Mouse (Mus musculus) ES-E14 (cell line): ENCODE measurements around the gene Fen1. TPM values are rescaled to one million over a fixed set of nuclear protein-coding genes. Genes with fewer than 3 reads are reported as not detected.

Source experiments
- DNase-seq: peaks from one replicate; pipeline ENCODE4 v3.0.0-alpha.2; 2013; ENCODE audit warnings: low read depth, low spot score
- H3K27ac ChIP-seq: 2 replicates; pipeline ENCODE4 v1.5.1; 2012; ENCODE audit warnings: low read depth, mild to moderate bottlenecking, low read length, moderate library complexity, mixed read lengths; ENCODE audit not compliant: poor library complexity, insufficient read depth, severe bottlenecking
- H3K36me3 ChIP-seq: 2 replicates; pipeline ENCODE4 v1.6.1; 2012; ENCODE audit warnings: mild to moderate bottlenecking, low read length, moderate library complexity, mixed read lengths; ENCODE audit not compliant: control insufficient read depth, poor library complexity, insufficient read depth, severe bottlenecking
- H3K4me1 ChIP-seq, 2 experiments: fragments of 150-350 bp in 1 of 2; sonication (generic) in 1 of 2; 2 replicates each; pipeline ENCODE4 v1.6.1; 2012; ENCODE audit warnings: low read length in 2 of 2, mild to moderate bottlenecking in 1 of 2, mixed read lengths in 1 of 2; ENCODE audit not compliant: control insufficient read depth in 2 of 2, insufficient read depth in 2 of 2, poor library complexity in 1 of 2
- H3K4me3 ChIP-seq, 2 experiments: fragments of 150-350 bp in 1 of 2; sonication (generic) in 1 of 2; 2 replicates each; pipeline ENCODE4 v1.5.1; 2012; ENCODE audit warnings: low read length in 2 of 2, low read depth in 1 of 2, mild to moderate bottlenecking in 1 of 2, mixed read lengths in 1 of 2; ENCODE audit not compliant: insufficient read depth in 1 of 2, poor library complexity in 1 of 2, severe bottlenecking in 1 of 2
- H3K9ac ChIP-seq: 2 replicates; pipeline ENCODE4 v1.6.1; 2012; ENCODE audit warnings: low read depth, mild to moderate bottlenecking, low read length, mixed read lengths; ENCODE audit not compliant: poor library complexity, insufficient read depth, severe bottlenecking
- H3K9me3 ChIP-seq: fragments of 150-350 bp; sonication (generic); 2 replicates; pipeline ENCODE4 v1.6.1; 2012; ENCODE audit warnings: low read depth, mild to moderate bottlenecking, low read length; ENCODE audit not compliant: control insufficient read depth, insufficient read depth
- CHD2 ChIP-seq: IDR thresholded peaks from 2 replicates; pipeline ENCODE4 v1.6.1; 2014; ENCODE audit warnings: mild to moderate bottlenecking, low read depth, low read length, inconsistent platforms
- HCFC1 ChIP-seq: IDR thresholded peaks from 2 replicates; pipeline ENCODE4 v1.6.1; 2012; ENCODE audit warnings: low read length, inconsistent platforms, borderline replicate concordance; ENCODE audit not compliant: insufficient read depth
- MAFK ChIP-seq: IDR thresholded peaks from 2 replicates; pipeline ENCODE4 v1.6.1; 2014; ENCODE audit warnings: mild to moderate bottlenecking, low read depth, low read length, inconsistent platforms; ENCODE audit not compliant: insufficient read depth
- ZC3H11A ChIP-seq: IDR thresholded peaks from 2 replicates; pipeline ENCODE4 v1.6.1; 2012; ENCODE audit warnings: low read depth, mild to moderate bottlenecking, inconsistent platforms, low read length, borderline replicate concordance
- ZNF384 ChIP-seq: IDR thresholded peaks from 2 replicates; pipeline ENCODE4 v1.6.1; 2012; ENCODE audit warnings: low read depth, low read length, inconsistent platforms
- in situ Hi-C, 2 experiments: fragments of 600-800 bp; cut with MboI; formaldehyde crosslinking; loops; one replicate each; pipeline ENCODE4 v1.15.1; 2025; ENCODE audit warnings: low sequenced_read_pairs in 2 of 2, inconsistent platforms in 1 of 2; ENCODE audit not compliant: unreplicated experiment in 2 of 2
- total RNA-seq: library from RNA; depleted of rRNA; stranded (reverse); fragments of 300-350 nt; gene quantifications from 2 replicates; pipeline ENCODE4 v1.2.3, GENCODE M21; 2012

The Fen1 gene
- total RNA-seq, 1 experiment: 113 TPM

- Histone ChIP-seq H3K27ac (no peak overlapping the region), H3K4me1 (peaks cover 0 to 9% of the 10 kb centered on the region in 2 experiments; a peak in 1 of 4 replicates), H3K9ac (peak overlapping the region; percentile 42; the same call in 1 of the 2 replicates), H3K36me3 (peaks cover 40% of the 10 kb centered on the region), H3K4me3 (peak overlapping the region; percentile 43 to 45), H3K9me3 (no peaks in the 10 kb centered on the region)
- TF ChIP-seq ZNF384 (no peak), MAFK (no peak), ZC3H11A (no peak), CHD2 (no peak), HCFC1 (no peak)
- DNase-seq: peak; percentile 17
- in situ Hi-C loops: no loop called here
Observed at GRCm38 (mm10) chr19:10194337-10194736, 9.6 kb downstream of the Fen1 start.

- in situ Hi-C loops: no loop called here
- TF ChIP-seq HCFC1: no peak
- TF ChIP-seq ZC3H11A: no peak
- TF ChIP-seq CHD2: no peak
- TF ChIP-seq ZNF384: no peak
- TF ChIP-seq MAFK: no peak
- Histone ChIP-seq H3K9me3 (no peaks in the 10 kb centered on the region), H3K4me1 (peaks cover 0 to 7% of the 10 kb centered on the region in 2 experiments; a peak in 1 of 4 replicates), H3K4me3 (no peak overlapping the region), H3K36me3 (peaks cover 55% of the 10 kb centered on the region), H3K27ac (no peak overlapping the region), H3K9ac (no peak overlapping the region)
- DNase-seq: no peak
Observed at GRCm38 (mm10) chr19:10191326-10191725, 12.6 kb downstream of the Fen1 start.

- H3K9ac ChIP-seq: no peak overlapping the region
- H3K9me3 ChIP-seq: no peaks in the 10 kb centered on the region
- TF ChIP-seq ZNF384 (peak; percentile 80), HCFC1 (no peak)
- H3K4me1 ChIP-seq: peaks cover 0 to 7% of the 10 kb centered on the region in 2 experiments; a peak in 1 of 4 replicates
- no peak overlapping the region for H3K27ac ChIP-seq
- H3K4me3 ChIP-seq: no peak overlapping the region
- peaks cover 58% of the 10 kb centered on the region for H3K36me3 ChIP-seq
- in situ Hi-C loops: no loop called here
- DNase-seq: peak; percentile 74
Observed at GRCm38 (mm10) chr19:10190796-10191195, 13.2 kb downstream of the Fen1 start.

GRCm38 (mm10) chr19:10189940-10190339 is 14.0 kb downstream of the Fen1 start:
- no peak overlapping the region for H3K4me3 ChIP-seq
- DNase-seq: no peak
- no peak overlapping the region for H3K9ac ChIP-seq
- in situ Hi-C loops: no loop called here
- peaks cover 0 to 7% of the 10 kb centered on the region in 2 experiments; a peak in 1 of 4 replicates for H3K4me1 ChIP-seq
- no peaks in the 10 kb centered on the region for H3K9me3 ChIP-seq
- TF ChIP-seq ZC3H11A (no peak), MAFK (no peak), HCFC1 (no peak), ZNF384 (no peak), CHD2 (no peak)
- no peak overlapping the region for H3K27ac ChIP-seq
- H3K36me3 ChIP-seq: peaks cover 65% of the 10 kb centered on the region

GRCm38 (mm10) chr19:10189022-10189421 is 14.9 kb downstream of the Fen1 start:
- DNase-seq: no peak
- Histone ChIP-seq H3K36me3 (peaks cover 59% of the 10 kb centered on the region), H3K4me3 (no peak overlapping the region), H3K27ac (no peak overlapping the region), H3K9ac (no peak overlapping the region), H3K9me3 (no peaks in the 10 kb centered on the region), H3K4me1 (peaks cover 0 to 13% of the 10 kb centered on the region in 2 experiments; a peak in 2 of 4 replicates)
- in situ Hi-C loops: no loop called here
- TF ChIP-seq HCFC1: no peak
- no peak for TF ChIP-seq MAFK
- no peak for TF ChIP-seq ZNF384
- no peak for TF ChIP-seq ZC3H11A
- TF ChIP-seq CHD2: no peak
